Mouse (Mus musculus) left cerebral cortex, adult 6 months (tissue): Measurements from ENCODE around the gene D1Pas1. TPM values are rescaled to one million over a fixed set of nuclear protein-coding genes. Genes with fewer than 3 reads are reported as not detected.

ENCODE experiments used
- long read RNA-seq, 2 experiments: library from polyadenylated mRNA; unstranded; transcript quantifications; one replicate each; pipeline ENCODE4 v2.0.0; 2019 to 2020
- polyA plus RNA-seq: library from polyadenylated mRNA; unstranded; fragments of <200 nt; fragmentation: Nextera tagmentation; gene quantifications from 2 replicates; pipeline ENCODE4 v1.2.3, GENCODE M21; 2021

The D1Pas1 gene
- polyA plus RNA-seq, result not detected in 2 replicates
- long read RNA-seq, experiment 1, result 0 reads
- long read RNA-seq, experiment 2, result 0 reads

DNA sequence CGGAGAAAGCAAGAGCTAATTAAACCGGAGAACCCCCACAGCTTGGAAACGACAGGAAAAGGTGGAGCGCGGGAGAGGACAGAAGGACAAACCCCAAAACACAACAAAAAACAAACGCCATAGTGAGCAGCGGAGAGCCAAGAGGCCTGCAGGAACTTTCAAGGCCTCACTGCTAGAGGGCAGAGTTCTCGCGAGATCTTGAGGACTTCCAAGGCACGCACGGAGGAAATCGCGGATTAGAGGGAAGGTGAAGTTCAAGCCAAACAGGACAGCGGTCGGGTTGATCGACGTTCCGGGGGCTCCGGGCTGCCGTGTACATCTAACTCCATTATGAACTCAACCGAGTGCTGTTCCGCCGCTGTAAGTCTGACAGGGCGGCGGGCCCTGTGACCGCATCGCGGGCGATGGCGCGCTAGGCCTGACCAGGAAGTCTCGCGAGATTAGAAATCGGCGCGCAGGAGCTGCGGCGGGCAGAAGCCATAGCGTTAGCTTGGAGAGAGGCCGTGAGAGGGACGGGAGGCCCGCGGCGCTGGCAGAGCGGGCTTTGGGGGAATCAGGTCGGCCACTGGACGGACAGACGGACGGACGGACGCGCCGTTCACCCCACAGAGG lies at the start of gene D1Pas1:
TSS of gene D1Pas1 (plus strand) at position 216 of the 612 bp plus-strand sequence.

Other genes starting within 250 kb of the D1Pas1 start
- 8.0 and 11.0 TPM in 2 replicates for gene Rrp15, start 218.1 kb upstream of the D1Pas1 start, polyA plus RNA-seq
- gene Spata17, start 248.0 kb downstream of the D1Pas1 start, polyA plus RNA-seq, result 0.48 and 1.1 TPM in 2 replicates
- 5.2 and 6.2 TPM in 2 replicates for gene Gpatch2, start 248.1 kb downstream of the D1Pas1 start, polyA plus RNA-seq